Mouse (Mus musculus): Measurements from ENCODE around the gene Gm28961.
"Not testable (repeated sequence)": the region's sequence is repeated elsewhere in the genome, so short reads cannot be mapped to it uniquely, and the experiment has no call there.

Gene Gm28961

GRCm38 (mm10) chrY:57705397-57705796, at the start of gene Gm28961:
Gm28961 (plus strand) TSS chrY:57705697.
- DNase-seq = not testable (repeated sequence)

All from cerebellum, postnatal 14 days (tissue).